Mouse (Mus musculus): ENCODE measurements around the gene Olfr202. TPM values are rescaled to one million over a fixed set of nuclear protein-coding genes. Genes with fewer than 3 reads are reported as not detected.

Olfr202 gene
- polyA plus RNA-seq, 1 experiment from 2014 or later: not detected

Other genes with a start within 250 kb of the Olfr202 start
- gene Olfr187, start 247.0 kb downstream of the Olfr202 start, polyA plus RNA-seq (2016; fragmentation: Nextera tagmentation; extraction: Ambion mirVana): not detected in 2 replicates
- gene Olfr190, start 208.8 kb downstream of the Olfr202 start, polyA plus RNA-seq (2016; fragmentation: Nextera tagmentation; extraction: Ambion mirVana): not detected in 2 replicates
- gene Olfr191, start 197.0 kb downstream of the Olfr202 start, polyA plus RNA-seq (2016; fragmentation: Nextera tagmentation; extraction: Ambion mirVana): not detected in 2 replicates
- gene Olfr193, start 174.9 kb downstream of the Olfr202 start, polyA plus RNA-seq (2016; fragmentation: Nextera tagmentation; extraction: Ambion mirVana): not detected in 2 replicates
- not detected in 2 replicates for gene Olfr194, start 165.7 kb downstream of the Olfr202 start, polyA plus RNA-seq (2016; fragmentation: Nextera tagmentation; extraction: Ambion mirVana)
- gene Olfr195, start 139.7 kb downstream of the Olfr202 start, polyA plus RNA-seq (2016; fragmentation: Nextera tagmentation; extraction: Ambion mirVana): not detected in 2 replicates
- not detected in 2 replicates for gene Olfr196, start 116.3 kb downstream of the Olfr202 start, polyA plus RNA-seq (2016; fragmentation: Nextera tagmentation; extraction: Ambion mirVana)
- gene Olfr198, start 83.3 kb downstream of the Olfr202 start, polyA plus RNA-seq (2016; fragmentation: Nextera tagmentation; extraction: Ambion mirVana): not detected in 2 replicates
- gene Olfr199, start 67.0 kb downstream of the Olfr202 start, polyA plus RNA-seq (2016; fragmentation: Nextera tagmentation; extraction: Ambion mirVana): not detected in 2 replicates
- not detected in 2 replicates for gene Olfr201, start 14.2 kb downstream of the Olfr202 start, polyA plus RNA-seq (2016; fragmentation: Nextera tagmentation; extraction: Ambion mirVana)
- gene Olfr203, start 12.1 kb upstream of the Olfr202 start, polyA plus RNA-seq (2016; fragmentation: Nextera tagmentation; extraction: Ambion mirVana): not detected in 2 replicates
- not detected in 2 replicates for gene Olfr204, start 31.5 kb upstream of the Olfr202 start, polyA plus RNA-seq (2016; fragmentation: Nextera tagmentation; extraction: Ambion mirVana)
- not detected in 2 replicates for gene Olfr205, start 44.3 kb upstream of the Olfr202 start, polyA plus RNA-seq (2016; fragmentation: Nextera tagmentation; extraction: Ambion mirVana)
- gene Olfr206, start 62.5 kb upstream of the Olfr202 start, polyA plus RNA-seq (2016; fragmentation: Nextera tagmentation; extraction: Ambion mirVana): not detected in 2 replicates
- gene Olfr209, start 77.2 kb upstream of the Olfr202 start, polyA plus RNA-seq (2016; fragmentation: Nextera tagmentation; extraction: Ambion mirVana): not detected in 2 replicates
- 0.05 TPM in 2 replicates for gene Gabrr3, start 120.5 kb upstream of the Olfr202 start, polyA plus RNA-seq (2016; fragmentation: Nextera tagmentation; extraction: Ambion mirVana)
- 29.8 and 32.9 TPM in 2 replicates for gene Riox2, start 185.0 kb upstream of the Olfr202 start, polyA plus RNA-seq (2016; fragmentation: Nextera tagmentation; extraction: Ambion mirVana)

All from limb, embryonic 12.5 days (tissue).